Mouse (Mus musculus) induced T-regulatory cell, adult 2 months (primary cell): ENCODE data around the gene Abcf3.
A peak's percentile ranks its signal among the peaks of the same experiment; 100 is the strongest.

ENCODE experiments used
- DNase-seq: peaks from one replicate; pipeline ENCODE4 v3.0.0-alpha.2; 2012; ENCODE audit warnings: low read depth

Gene Abcf3

GRCm38 (mm10) chr16:20548096-20548948 is at the start of gene Abcf3:
TSS of gene Abcf3 (plus strand) at chr16:20548577.
- DNase-seq, result peak; percentile 100

GRCm38 (mm10) chr16:20498677-20499475 is 49.5 kb upstream of the Abcf3 start, which contains the start of gene Eif2b5:
TSS of gene Eif2b5 (plus strand) at chr16:20498817.
- peak; percentile 93 for DNase-seq

GRCm38 (mm10) chr16:20506000-20506399 is 42.4 kb upstream of the Abcf3 start:
- no peak for DNase-seq

GRCm38 (mm10) chr16:20509349-20509748 is 39.0 kb upstream of the Abcf3 start:
- peak; percentile 39 for DNase-seq

- no peak for DNase-seq
Observed at GRCm38 (mm10) chr16:20511277-20511847, 37.0 kb upstream of the Abcf3 start.

GRCm38 (mm10) chr16:20516032-20516431 is 32.3 kb upstream of the Abcf3 start:
- no peak for DNase-seq

- peak; percentile 83 for DNase-seq
Observed at GRCm38 (mm10) chr16:20516726-20517201, 31.6 kb upstream of the Abcf3 start, which contains the start of gene Dvl3. TSS of gene Dvl3 (plus strand) at chr16:20516982.

GRCm38 (mm10) chr16:20517216-20517615 is 31.2 kb upstream of the Abcf3 start:
- DNase-seq, result peak; percentile 57

- peak; percentile 38 for DNase-seq
Observed at GRCm38 (mm10) chr16:20517701-20518374, 30.5 kb upstream of the Abcf3 start.

GRCm38 (mm10) chr16:20523886-20524285 is 24.5 kb upstream of the Abcf3 start:
- no peak for DNase-seq

GRCm38 (mm10) chr16:20528779-20529178 is 19.6 kb upstream of the Abcf3 start:
- no peak for DNase-seq

GRCm38 (mm10) chr16:20529375-20529774 is 19.0 kb upstream of the Abcf3 start:
- no peak for DNase-seq

- no peak for DNase-seq
Observed at GRCm38 (mm10) chr16:20530941-20531340, 17.4 kb upstream of the Abcf3 start.

- no peak for DNase-seq
Observed at GRCm38 (mm10) chr16:20534617-20535295, 13.6 kb upstream of the Abcf3 start.

- DNase-seq, result peak; percentile 98
Observed at GRCm38 (mm10) chr16:20535296-20536080, 12.9 kb upstream of the Abcf3 start, which contains the start of gene Ap2m1. TSS of gene Ap2m1 (plus strand) at chr16:20535478.

GRCm38 (mm10) chr16:20536081-20536665 is 12.2 kb upstream of the Abcf3 start:
- DNase-seq, result no peak

- DNase-seq, result no peak
Observed at GRCm38 (mm10) chr16:20537071-20537471, 11.3 kb upstream of the Abcf3 start.

GRCm38 (mm10) chr16:20537601-20538320 is 10.6 kb upstream of the Abcf3 start:
- no peak for DNase-seq

GRCm38 (mm10) chr16:20539649-20540048 is 8.7 kb upstream of the Abcf3 start:
- DNase-seq, result no peak
